In the genomic region with DNA sequence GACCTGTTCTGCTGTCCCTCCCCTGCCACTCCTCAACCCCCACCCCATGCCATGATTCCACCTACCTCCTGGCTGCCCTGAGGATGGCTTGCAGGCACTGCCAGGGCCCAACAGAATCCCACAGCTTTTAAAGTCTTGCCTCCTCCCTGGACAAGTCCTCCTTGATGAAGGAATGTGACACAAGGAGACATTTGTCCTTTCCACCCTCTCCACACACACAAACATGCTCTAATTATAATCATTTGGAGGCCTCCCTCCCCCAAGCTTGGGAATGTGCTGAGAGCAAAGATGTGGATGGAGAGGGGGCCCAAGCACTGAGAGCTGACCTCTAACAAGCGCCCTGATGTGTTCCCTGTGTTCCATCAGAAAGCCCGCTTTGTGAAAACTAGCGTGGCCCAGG, we compare ENCODE assay signal across 9 mouse cellular contexts. TPM values are rescaled to one million over a fixed set of nuclear protein-coding genes. Genes with fewer than 3 reads are reported as not detected.
DNase-seq lines count a peak whose midpoint lies in the region; ATAC-seq and TF ChIP-seq lines count a peak whose summit lies in the region.
"Had no signal": no experiment of that assay in that cellular context is flagged by ENCODE, and none has a peak within 500 bp of the region (broad histone marks: within the 10 kb centered on the region; RNA-seq: fewer than 3 reads in every experiment).

A gene (minus strand): TSS at position 101 of the 400 bp plus-strand sequence.

- H3K27me3 ChIP-seq in heart, embryonic 15.5 days = peaks cover 53% of the 10 kb centered on the region
- peaks cover 65% of the 10 kb centered on the region for H3K27me3 ChIP-seq in hindbrain, embryonic 12.5 days
- peaks cover 57% of the 10 kb centered on the region for H3K27me3 ChIP-seq in liver, embryonic 14.5 days (ENCODE audit: control insufficient read depth, insufficient read depth, low read length)

- TF ChIP-seq POLR2A in bone marrow macrophage, adult 2 months (IDR thresholded peaks at IDR 0.05; ENCODE audit: borderline replicate concordance, low read depth, low read length) = no peak

- no peak for TF ChIP-seq EP300 in liver, embryonic 14.5 days (IDR thresholded peaks at IDR 0.05; ENCODE audit: low read depth)

- no peak for ATAC-seq in heart, embryonic 15.5 days (replicated peaks; ENCODE audit: insufficient number of reproducible peaks, insufficient read depth, low FRiP score, low read depth)
- ATAC-seq in hindbrain, embryonic 12.5 days (ENCODE audit: low FRiP score) = no peak
- no peak for ATAC-seq in liver, embryonic 14.5 days (ENCODE audit: insufficient read depth)

- H3K4me3 ChIP-seq in heart, embryonic 15.5 days = peak within 1 kb of the TSS; percentile 49
- peak within 1 kb of the TSS; percentile 74 for H3K4me3 ChIP-seq in bone marrow macrophage, adult 2 months (ENCODE audit: insufficient read depth, low read length)
- H3K4me3 ChIP-seq in hindbrain, embryonic 12.5 days = peak within 1 kb of the TSS; percentile 43; the same call in 1 of the 2 replicates
- no peak within 1 kb of the TSS for H3K4me3 ChIP-seq in liver, embryonic 14.5 days (ENCODE audit: insufficient read depth in 1 of 2, low read depth in 2 of 2, low read length in 2 of 2)

- WGBS in heart, embryonic 15.5 days = 21% methylated on average over 3 of the region's 3 CpGs
- 38% methylated on average over 3 of the region's 3 CpGs for WGBS in hindbrain, embryonic 12.5 days
- WGBS in liver, embryonic 14.5 days (ENCODE audit: insufficient replicate concordance) = 51% methylated on average over 3 of the region's 3 CpGs

- peaks cover 22% of the 10 kb centered on the region for H3K36me3 ChIP-seq in heart, embryonic 15.5 days
- H3K36me3 ChIP-seq in hindbrain, embryonic 12.5 days = peaks cover 29% of the 10 kb centered on the region
- H3K36me3 ChIP-seq in liver, embryonic 14.5 days (replicated peaks; ENCODE audit: control insufficient read depth, insufficient read depth, low read depth) = peaks cover 29% of the 10 kb centered on the region

- peak within 1 kb of the TSS; percentile 95 for H3K4me2 ChIP-seq in heart, embryonic 15.5 days
- peak within 1 kb of the TSS; percentile 80; the same call in 1 of the 2 replicates for H3K4me2 ChIP-seq in hindbrain, embryonic 12.5 days (replicated peaks)
- H3K4me2 ChIP-seq in liver, embryonic 14.5 days (ENCODE audit: low read depth) = peak within 1 kb of the TSS; percentile 25; the same call in 1 of the 2 replicates

- no peak for DNase-seq in heart, adult 11 months
- DNase-seq in liver, embryonic 14.5 days (ENCODE audit: low read depth in 3 of 3, low spot score in 3 of 3) = no peak
- DNase-seq in embryo, embryonic 10.5 days (ENCODE audit: low spot score) = no peak
- DNase-seq in ovary, adult 18-20 months (ENCODE audit: low spot score) = no peak
- DNase-seq in testis, postnatal 14 days (ENCODE audit: low spot score) = no peak
- DNase-seq: kidney, adult 18-20 months had no signal

- no peak within 1 kb of the TSS; the same call in 1 of the 2 replicates for H3K9ac ChIP-seq in heart, embryonic 15.5 days
- no peak within 1 kb of the TSS for H3K9ac ChIP-seq in hindbrain, embryonic 12.5 days
- H3K9ac ChIP-seq in liver, embryonic 14.5 days (replicated peaks) = no peak within 1 kb of the TSS

- H3K9me3 ChIP-seq in heart, embryonic 15.5 days (replicated peaks) = no peaks in the 10 kb centered on the region
- no peaks in the 10 kb centered on the region for H3K9me3 ChIP-seq in hindbrain, embryonic 12.5 days (replicated peaks)
- no peaks in the 10 kb centered on the region for H3K9me3 ChIP-seq in liver, embryonic 14.5 days (ENCODE audit: control insufficient read depth, low read length)

- no peak within 1 kb of the TSS for H3K27ac ChIP-seq in heart, embryonic 15.5 days
- H3K27ac ChIP-seq in bone marrow macrophage, adult 2 months (ENCODE audit: insufficient read depth, low read depth, low read length) = no peak within 1 kb of the TSS
- H3K27ac ChIP-seq in hindbrain, embryonic 12.5 days = no peak within 1 kb of the TSS
- no peak within 1 kb of the TSS for H3K27ac ChIP-seq in liver, embryonic 14.5 days

- TF ChIP-seq CTCF in bone marrow macrophage, adult 2 months (IDR thresholded peaks at IDR 0.05; ENCODE audit: low read depth, low read length) = no peak
- TF ChIP-seq CTCF in liver, embryonic 14.5 days (IDR thresholded peaks at IDR 0.05; ENCODE audit: low read depth) = no peak

- H3K4me1 ChIP-seq in heart, embryonic 15.5 days (replicated peaks) = peaks cover 54% of the 10 kb centered on the region
- peaks cover 9% of the 10 kb centered on the region for H3K4me1 ChIP-seq in bone marrow macrophage, adult 2 months (ENCODE audit: control insufficient read depth, insufficient read depth, low read length)
- peaks cover 36% of the 10 kb centered on the region for H3K4me1 ChIP-seq in hindbrain, embryonic 12.5 days
- H3K4me1 ChIP-seq in liver, embryonic 14.5 days (replicated peaks; ENCODE audit: control insufficient read depth in 2 of 2, insufficient read depth in 2 of 2, low read length in 1 of 2) = no peaks in the 10 kb centered on the region

RNA-seq across cellular contexts. Expression of the gene that starts here (rescaled TPM):
- 0.32 and 0.66 TPM in 2 replicates for polyA plus RNA-seq in heart, embryonic 15.5 days (2015; fragmentation: Nextera tagmentation; extraction: Ambion mirVana)
- not detected in 2 replicates for polyA plus RNA-seq in bone marrow macrophage, adult 2 months (2012; ENCODE audit: insufficient read depth, insufficient read length, missing spikeins)
- polyA plus RNA-seq in hindbrain, embryonic 12.5 days (2016; fragmentation: Nextera tagmentation; extraction: Ambion mirVana) = 0.56 and 0.65 TPM in 2 replicates
- polyA plus RNA-seq in liver, embryonic 14.5 days (2012; rRNA removed) = 0.03 and 0.04 TPM in 2 replicates
- not detected in 2 replicates for polyA plus RNA-seq in liver, embryonic 14.5 days (2014; fragmentation: Nextera tagmentation; extraction: Ambion mirVana)

Comparison
In these comparisons a context has a peak if more than half of its experiments do, and no peak if none do; other contexts are left out.
1. H3K4me2 ChIP-seq: peak in every context shown above with its lines; median percentile 95 in heart, embryonic 15.5 days; 80 in hindbrain, embryonic 12.5 days; 25 in liver, embryonic 14.5 days.
2. H3K4me3 ChIP-seq: peak in heart, embryonic 15.5 days (single experiment), bone marrow macrophage, adult 2 months (single experiment) and hindbrain, embryonic 12.5 days (single experiment); none in liver, embryonic 14.5 days (0 of 2).